Mouse (Mus musculus) C2C12 (cell line): Measurements from ENCODE around the gene Tspan8.

Experiments used
- CTCF ChIP-seq: IDR thresholded peaks from one replicate; pipeline ENCODE4 v1.5.1; 2011; ENCODE audit not compliant: control insufficient read depth, insufficient read depth, insufficient read length
- FOSL1 ChIP-seq: IDR thresholded peaks from one replicate; pipeline ENCODE4 v1.8.0; 2011; ENCODE audit warnings: mild to moderate bottlenecking, low read length; ENCODE audit not compliant: poor library complexity, insufficient read depth, severe bottlenecking
- MAX ChIP-seq: IDR thresholded peaks from one replicate; pipeline ENCODE4 v1.6.1; 2011; ENCODE audit warnings: mild to moderate bottlenecking, control low read depth
- USF1 ChIP-seq: IDR thresholded peaks from one replicate; pipeline ENCODE4 v1.6.1; 2011; ENCODE audit warnings: low read depth, mild to moderate bottlenecking, control low read depth, moderate library complexity

DNA sequence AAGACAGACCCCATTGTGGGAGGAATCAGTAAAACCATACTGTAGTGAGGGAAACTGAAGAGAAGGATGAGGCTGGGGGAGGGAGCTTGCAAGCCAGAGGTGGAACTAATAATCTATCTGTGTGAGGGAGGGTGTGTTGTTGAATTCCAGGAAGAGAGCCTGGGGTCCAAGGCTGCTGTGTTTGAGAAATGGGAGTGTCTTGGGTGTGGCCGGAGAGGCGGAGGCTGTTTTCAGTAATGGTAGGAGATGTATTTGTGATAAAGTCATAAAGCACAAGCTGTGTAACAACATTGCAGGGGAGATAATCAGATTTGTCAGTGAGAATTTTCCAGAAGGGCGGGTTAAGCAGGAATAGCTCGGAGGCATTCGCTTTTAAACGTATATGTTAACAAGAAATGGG lies 17.4 kb downstream of the Tspan8 start:
- TF ChIP-seq CTCF (no peak), USF1 (no peak), MAX (no peak), FOSL1 (no peak)
